Mouse (Mus musculus) gastrocnemius, adult 18-20 months (tissue): ENCODE measurements around the gene Coq2. TPM values are rescaled to one million over a fixed set of nuclear protein-coding genes. Genes with fewer than 3 reads are reported as not detected.

Experiments
- DNase-seq: peaks from one replicate; pipeline ENCODE4 v3.0.0; 2021; ENCODE audit warnings: low spot score
- long read RNA-seq, 2 experiments: library from polyadenylated mRNA; stranded (forward); transcript quantifications; one replicate each; pipeline ENCODE4 v2.0.0; 2021
- total RNA-seq, 2 experiments: library from RNA; stranded (reverse); gene quantifications; 2 replicates each; pipeline ENCODE4 v1.2.3; 2021

The Coq2 gene
- 10 to 100 TPM; 73.6 to 77.4 TPM for total RNA-seq
- long read RNA-seq, experiment 1, transcript Coq2-201 (7 exons, 1,743 nt), result major isoform, 128 of 204 reads
- long read RNA-seq, experiment 1, partial matches to known transcripts, result 5 of 204 reads
- long read RNA-seq, experiment 1, other reads (novel, unspliced or antisense), result 71 of 204 reads
- long read RNA-seq, experiment 2, transcript Coq2-201 (7 exons, 1,743 nt), result major isoform, 103 of 146 reads
- long read RNA-seq, experiment 2, partial matches to known transcripts, result 2 of 146 reads
- long read RNA-seq, experiment 2, other reads (novel, unspliced or antisense), result 41 of 146 reads

GRCm38 (mm10) chr5:100674711-100675376 lies at the start of gene Coq2:
TSS of gene Coq2 (minus strand) at chr5:100675140.
- peak; percentile 69 for DNase-seq

GRCm38 (mm10) chr5:100719235-100720088 lies 44.5 kb upstream of the Coq2 start, which contains the start of gene Hpse:
TSS of gene Hpse (minus strand) at chr5:100719716.
- peak; percentile 43 for DNase-seq

- no peak for DNase-seq
Measured at GRCm38 (mm10) chr5:100716762-100717161, 41.8 kb upstream of the Coq2 start.

DNA sequence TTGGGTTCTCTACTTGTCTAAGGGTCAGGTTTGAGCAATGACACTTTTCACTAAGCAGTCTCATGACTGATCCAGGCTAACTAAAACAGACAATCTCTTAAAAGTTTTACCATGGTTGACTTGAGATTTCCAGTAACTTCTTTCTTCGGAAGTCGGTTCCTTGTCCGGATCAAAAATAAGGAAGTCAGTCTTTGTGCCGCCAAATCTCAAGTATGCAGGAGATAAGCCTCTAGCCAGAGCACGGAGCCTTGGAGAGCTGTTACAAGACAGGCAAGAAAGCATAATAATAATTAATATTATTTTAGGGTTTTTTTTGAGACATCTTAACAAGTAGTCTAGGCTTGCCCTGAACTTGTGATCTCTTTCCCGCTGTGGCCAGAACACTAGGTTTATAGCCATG lies 36.3 kb upstream of the Coq2 start:
- no peak for DNase-seq

- no peak for DNase-seq
Measured at GRCm38 (mm10) chr5:100710012-100710411, 35.1 kb upstream of the Coq2 start.

GRCm38 (mm10) chr5:100709035-100709434 lies 34.1 kb upstream of the Coq2 start:
- DNase-seq, result no peak

DNA sequence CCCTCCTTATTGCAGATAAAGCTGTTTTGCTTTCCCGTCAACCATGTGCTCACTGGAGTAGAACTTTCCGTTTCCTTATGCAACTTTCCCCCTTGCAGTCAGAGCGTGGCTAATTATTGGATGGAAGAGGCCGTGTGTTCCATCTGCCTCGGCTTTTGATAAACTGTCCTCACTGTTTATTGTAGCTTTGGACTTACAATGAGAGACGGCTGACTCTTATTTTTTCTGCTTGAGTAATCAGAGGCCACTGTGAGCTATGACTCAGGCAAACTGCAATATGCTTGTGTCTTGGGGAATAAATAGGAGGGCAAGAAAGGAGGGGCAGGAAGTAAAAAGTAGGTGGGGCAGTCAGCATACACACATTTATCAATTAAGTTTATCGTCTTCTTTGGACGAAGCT lies 31.7 kb upstream of the Coq2 start:
- DNase-seq, result no peak

GRCm38 (mm10) chr5:100704272-100704671 lies 29.3 kb upstream of the Coq2 start:
- DNase-seq, result no peak

DNA sequence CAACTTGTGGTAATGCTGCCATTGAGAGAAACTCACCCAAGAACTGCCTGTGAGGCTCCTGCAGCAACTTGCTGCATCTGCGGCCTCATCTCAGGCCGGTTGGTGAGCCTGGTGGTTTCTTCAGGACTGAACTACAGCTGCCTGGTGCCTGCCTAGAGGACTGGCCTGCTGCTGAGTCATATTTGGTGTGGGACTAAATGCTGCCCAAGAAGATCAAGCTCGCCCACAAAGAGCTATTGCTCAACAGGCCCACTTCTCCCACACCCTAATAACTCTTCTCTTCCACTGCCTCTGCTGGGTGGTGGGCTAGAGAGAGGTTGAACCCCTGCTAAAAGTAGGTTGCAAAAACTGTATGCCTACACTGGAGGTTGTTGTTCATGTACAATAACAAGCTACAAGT lies 27.4 kb upstream of the Coq2 start:
- no peak for DNase-seq

DNA sequence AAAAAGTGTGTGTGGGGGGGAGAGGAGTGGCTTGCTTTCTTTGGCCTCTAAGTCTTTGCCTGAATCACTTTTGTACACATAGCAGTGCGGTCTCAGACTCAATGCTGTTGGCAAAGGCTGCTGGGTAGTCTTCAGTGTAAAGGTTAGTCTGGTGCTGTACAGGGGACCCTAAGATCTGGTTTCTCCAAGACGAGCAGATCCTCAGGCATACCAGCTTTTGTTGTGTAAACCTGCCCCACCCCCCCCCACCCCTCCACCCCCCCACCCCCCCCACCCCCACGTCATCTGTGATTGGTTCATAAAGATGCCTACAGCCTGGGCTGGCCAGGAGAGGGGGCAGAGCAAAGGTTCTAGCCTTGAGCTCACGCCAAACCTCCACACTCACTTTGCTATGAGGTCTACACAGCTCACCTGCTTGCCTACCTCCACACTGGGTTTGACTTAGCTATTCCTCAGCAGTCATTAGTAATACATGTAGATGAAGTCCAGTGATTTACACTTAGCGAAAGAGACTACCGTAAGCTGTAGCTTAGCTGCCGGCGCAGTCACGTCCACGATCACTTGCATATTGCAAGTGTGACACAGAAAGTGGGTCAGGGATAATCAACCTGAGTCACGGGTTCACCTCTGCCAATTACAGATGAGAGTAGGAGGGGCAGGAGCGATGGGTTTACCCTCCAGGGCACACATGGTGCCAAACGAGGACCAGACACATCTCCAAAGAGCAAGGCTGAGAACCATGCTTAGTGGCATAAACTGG lies 26.1 kb upstream of the Coq2 start:
- no peak for DNase-seq

DNA sequence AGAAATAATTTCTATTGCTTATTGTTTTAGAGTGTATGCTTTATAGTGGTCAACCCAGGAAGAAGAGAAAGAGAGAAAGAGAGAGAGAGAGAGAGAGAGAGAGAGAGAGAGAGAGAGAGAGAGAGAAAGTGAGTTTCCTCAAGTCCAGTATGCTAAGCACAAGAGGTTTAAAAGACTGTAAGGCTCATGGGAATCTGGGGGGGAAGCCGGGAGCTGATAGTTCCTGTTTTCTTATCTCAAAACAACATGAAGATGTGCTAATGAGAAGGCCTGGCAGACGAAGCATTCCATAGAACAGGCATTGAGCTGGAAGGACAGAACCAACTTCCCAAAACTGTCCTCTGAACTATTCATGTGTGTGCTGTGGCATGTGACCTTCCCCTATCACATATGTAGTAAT lies 22.9 kb upstream of the Coq2 start:
- DNase-seq, result no peak

- no peak for DNase-seq
Measured at GRCm38 (mm10) chr5:100697398-100697797, 22.5 kb upstream of the Coq2 start.

GRCm38 (mm10) chr5:100685631-100686030 lies 10.7 kb upstream of the Coq2 start:
- DNase-seq, result no peak

GRCm38 (mm10) chr5:100680542-100680933 lies 5.6 kb upstream of the Coq2 start:
- no peak for DNase-seq

- DNase-seq, result no peak
Measured at GRCm38 (mm10) chr5:100679911-100680541, 5.1 kb upstream of the Coq2 start.

DNA sequence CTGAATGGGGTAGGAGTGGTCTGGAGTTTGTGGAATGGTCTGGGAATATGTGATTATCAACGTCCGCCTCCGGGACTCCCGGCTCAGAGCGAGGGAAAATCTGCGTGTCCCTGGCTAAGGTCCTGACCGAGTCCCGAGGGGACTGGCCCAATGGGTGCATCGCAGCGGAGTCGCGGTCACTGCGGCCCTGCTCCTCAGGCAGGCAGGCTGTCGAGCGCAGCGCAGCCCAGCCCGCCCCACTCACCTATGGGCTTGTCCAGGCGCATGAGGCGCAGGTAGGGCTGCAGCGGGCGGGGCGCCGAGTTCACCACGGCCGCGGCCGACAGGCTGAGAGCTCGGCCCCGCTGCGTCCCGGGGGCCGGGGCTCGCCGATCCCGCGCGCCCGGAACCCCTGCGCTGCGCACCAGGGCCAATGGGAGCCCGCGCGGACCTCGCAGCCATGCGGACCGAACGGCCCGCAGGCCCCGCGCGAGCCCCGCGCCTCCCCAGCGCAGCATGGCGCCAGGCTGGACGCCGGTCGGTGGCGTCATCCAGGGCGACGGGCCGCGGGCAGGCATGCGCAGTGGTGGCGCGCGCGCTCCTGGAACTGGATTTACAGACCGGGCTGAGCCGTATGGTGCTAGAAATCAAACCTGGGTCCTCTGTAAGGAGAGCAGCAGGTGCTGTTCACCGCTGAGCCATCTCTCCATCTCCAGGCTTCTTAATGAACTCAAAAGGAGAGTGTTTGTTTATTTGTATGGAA lies 1.0 kb downstream of the Coq2 start:
- DNase-seq, result peak; percentile 83

DNA sequence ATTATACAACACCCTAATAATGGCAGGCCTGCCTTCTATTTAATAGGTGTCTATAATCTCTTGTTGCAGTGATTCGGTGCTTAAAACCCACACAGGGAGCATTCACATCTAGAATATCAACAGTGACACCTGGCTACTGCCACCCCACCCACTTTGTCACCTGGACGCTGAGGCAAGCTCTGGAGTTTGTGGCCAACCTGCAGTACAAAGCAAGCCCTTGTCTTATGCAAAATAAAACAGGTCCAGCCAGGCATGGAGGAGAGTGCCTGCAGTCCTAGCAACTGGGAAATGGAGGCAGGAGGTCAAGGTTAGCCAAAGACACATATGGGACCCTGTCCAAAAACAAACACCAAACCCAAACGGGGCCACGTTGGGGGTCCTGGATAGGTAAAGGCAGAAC lies 2.5 kb downstream of the Coq2 start:
- DNase-seq, result no peak

GRCm38 (mm10) chr5:100671897-100672296 lies 3.0 kb downstream of the Coq2 start:
- DNase-seq, result no peak

GRCm38 (mm10) chr5:100671398-100671797 lies 3.5 kb downstream of the Coq2 start:
- peak; percentile 25 for DNase-seq

- DNase-seq, result no peak
Measured at GRCm38 (mm10) chr5:100666965-100667364, 8.0 kb downstream of the Coq2 start.
